Comparison of ENCODE assay signal across 8 mouse cellular contexts in the genomic region with DNA sequence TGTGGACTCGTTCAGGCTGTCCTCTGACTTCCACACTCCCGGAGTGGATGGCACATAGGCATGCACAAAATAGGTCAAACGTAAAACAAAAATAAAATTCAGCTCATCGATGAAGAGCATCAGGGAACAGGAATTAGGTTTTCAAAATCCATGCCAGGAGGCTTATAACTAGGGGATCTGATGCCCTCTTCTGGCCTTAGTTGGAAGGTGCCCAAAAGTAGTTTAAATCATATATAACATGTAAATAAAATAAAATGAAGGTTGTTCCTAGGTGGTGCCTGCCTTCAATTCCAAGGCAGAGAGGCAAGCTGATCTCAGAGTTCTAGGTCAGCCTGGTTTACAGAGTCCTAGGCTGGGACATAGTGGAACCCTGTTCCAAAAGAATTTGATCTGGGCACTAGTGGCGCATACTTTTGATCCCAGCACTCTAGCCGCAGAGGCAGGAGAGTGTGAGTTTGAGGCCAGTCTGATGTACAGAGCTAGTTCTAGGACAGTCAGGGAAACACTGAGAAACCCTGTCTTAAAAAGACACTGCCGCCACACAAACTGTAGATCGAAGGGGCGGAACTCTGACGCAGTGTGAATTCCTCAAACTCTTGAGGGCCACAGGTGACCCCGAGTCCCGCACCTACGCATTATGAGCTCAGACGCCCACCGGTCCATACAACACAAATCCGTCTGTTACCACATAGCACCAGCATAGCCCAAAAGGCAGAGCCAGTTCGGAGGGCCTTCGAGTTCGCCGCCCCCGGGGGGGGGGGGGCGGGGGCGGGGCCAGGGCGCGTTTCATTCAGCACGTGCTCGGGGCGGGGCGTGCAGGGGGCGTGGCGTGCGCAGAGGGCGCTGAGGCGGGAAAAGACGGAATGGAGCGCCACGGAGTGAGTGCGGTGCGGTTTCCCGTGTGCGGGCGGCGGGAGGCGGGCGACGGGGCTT. TPM values are rescaled to one million over a fixed set of nuclear protein-coding genes. Genes with fewer than 3 reads are reported as not detected.
DNase-seq lines count a peak whose midpoint lies in the region; ATAC-seq and TF ChIP-seq lines count a peak whose summit lies in the region.

Syce2 (plus strand) TSS at position 736 of the 933 bp plus-strand sequence.

- H3K4me2 ChIP-seq in intestine, embryonic 16.5 days (ENCODE audit: low read depth, low read length): peak within 1 kb of the TSS; percentile 99
- H3K4me2 ChIP-seq in limb, embryonic 13.5 days (replicated peaks): peak within 1 kb of the TSS; percentile 97
- H3K4me2 ChIP-seq in midbrain, embryonic 13.5 days (replicated peaks): peak within 1 kb of the TSS; percentile 69

- DNase-seq in left cerebral cortex, adult 18-20 months (ENCODE audit: low spot score in 2 of 2): peak; percentile 48 to 49
- no peak for DNase-seq in left cerebral cortex, adult 11 months (ENCODE audit: low spot score)
- DNase-seq in gastrocnemius, postnatal 4 days (ENCODE audit: low spot score in 2 of 2): peak; percentile 63 to 84
- DNase-seq in spleen, adult 2 months (ENCODE audit: low read depth in 1 of 2, low spot score in 2 of 2): peak; percentile 67 to 83

- H3K9me3 ChIP-seq in intestine, embryonic 16.5 days (ENCODE audit: control insufficient read depth, low read length): no peaks in the 10 kb centered on the region
- H3K9me3 ChIP-seq in limb, embryonic 13.5 days: no peaks in the 10 kb centered on the region
- no peaks in the 10 kb centered on the region for H3K9me3 ChIP-seq in midbrain, embryonic 13.5 days

- H3K36me3 ChIP-seq in intestine, embryonic 16.5 days (ENCODE audit: control insufficient read depth, insufficient read depth, low read length): no peaks in the 10 kb centered on the region; the same call in 1 of the 2 replicates
- H3K36me3 ChIP-seq in limb, embryonic 13.5 days: peaks cover 31% of the 10 kb centered on the region
- peaks cover 37% of the 10 kb centered on the region for H3K36me3 ChIP-seq in midbrain, embryonic 13.5 days
- H3K36me3 ChIP-seq in spleen, adult 2 months (ENCODE audit: control insufficient read depth, insufficient read depth, low read length): peaks cover 10% of the 10 kb centered on the region

- peak within 1 kb of the TSS; percentile 7; the same call in 1 of the 2 replicates for H3K4me3 ChIP-seq in cortical plate, adult 2 months (ENCODE audit: insufficient read depth, low read length)
- peak within 1 kb of the TSS; percentile 57 for H3K4me3 ChIP-seq in intestine, embryonic 16.5 days (ENCODE audit: low read length)
- H3K4me3 ChIP-seq in limb, embryonic 13.5 days: peak within 1 kb of the TSS; percentile 53
- H3K4me3 ChIP-seq in midbrain, embryonic 13.5 days (replicated peaks): peak within 1 kb of the TSS; percentile 42
- H3K4me3 ChIP-seq in spleen, adult 2 months (ENCODE audit: extremely low read depth, insufficient read depth, insufficient read length): peak within 1 kb of the TSS; percentile 66

- peak; percentile 72 for ATAC-seq in intestine, embryonic 16.5 days
- peak; percentile 79 for ATAC-seq in limb, embryonic 13.5 days (ENCODE audit: low FRiP score, low read depth)
- peak; percentile 55 for ATAC-seq in midbrain, embryonic 13.5 days

- no peak for TF ChIP-seq CTCF in cortical plate, adult 2 months (IDR thresholded peaks at IDR 0.05; ENCODE audit: extremely low read depth, insufficient read depth, low read length)
- no peak for TF ChIP-seq CTCF in spleen, adult 2 months (IDR thresholded peaks at IDR 0.05; ENCODE audit: extremely low read depth, insufficient read depth, insufficient read length, insufficient replicate concordance)

- no peaks in the 10 kb centered on the region for H3K4me1 ChIP-seq in cortical plate, adult 2 months (ENCODE audit: control insufficient read depth, insufficient read depth, low read length)
- peaks cover 16% of the 10 kb centered on the region for H3K4me1 ChIP-seq in intestine, embryonic 16.5 days (ENCODE audit: control insufficient read depth, insufficient read depth, low read length)
- H3K4me1 ChIP-seq in limb, embryonic 13.5 days: peaks cover 17% of the 10 kb centered on the region
- H3K4me1 ChIP-seq in midbrain, embryonic 13.5 days (replicated peaks): peaks cover 11% of the 10 kb centered on the region
- peaks cover 10% of the 10 kb centered on the region for H3K4me1 ChIP-seq in spleen, adult 2 months (ENCODE audit: control insufficient read depth, insufficient read depth, insufficient read length)

- 13% methylated on average over 46 of the region's 46 CpGs for WGBS in intestine, embryonic 16.5 days
- 13% methylated on average over 46 of the region's 46 CpGs for WGBS in limb, embryonic 13.5 days
- 17% methylated on average over 43 of the region's 46 CpGs for WGBS in midbrain, embryonic 13.5 days
- 4% methylated on average over 46 of the region's 46 CpGs for WGBS in spleen, adult 2 months

- TF ChIP-seq POLR2A in cortical plate, adult 2 months (IDR thresholded peaks at IDR 0.05; ENCODE audit: extremely low read depth, insufficient read depth, low read length): no peak
- TF ChIP-seq POLR2A in spleen, adult 2 months (IDR thresholded peaks at IDR 0.05; ENCODE audit: low read depth, low read length): no peak

- H3K27me3 ChIP-seq in intestine, embryonic 16.5 days (replicated peaks; ENCODE audit: control insufficient read depth, insufficient read depth, low read length): no peaks in the 10 kb centered on the region
- H3K27me3 ChIP-seq in limb, embryonic 13.5 days: no peaks in the 10 kb centered on the region
- H3K27me3 ChIP-seq in midbrain, embryonic 13.5 days: peaks cover 14% of the 10 kb centered on the region
- H3K27me3 ChIP-seq in spleen, adult 2 months (ENCODE audit: control insufficient read depth, insufficient read depth, low read length): no peaks in the 10 kb centered on the region

- H3K9ac ChIP-seq in intestine, embryonic 16.5 days (ENCODE audit: low read depth, low read length): peak within 1 kb of the TSS; percentile 69
- peak within 1 kb of the TSS; percentile 66 for H3K9ac ChIP-seq in limb, embryonic 13.5 days
- peak within 1 kb of the TSS; percentile 61 for H3K9ac ChIP-seq in midbrain, embryonic 13.5 days (replicated peaks)

- H3K27ac ChIP-seq in cortical plate, adult 2 months (ENCODE audit: insufficient read depth, low read length): no peak within 1 kb of the TSS
- H3K27ac ChIP-seq in intestine, embryonic 16.5 days (ENCODE audit: low read length): peak within 1 kb of the TSS; percentile 59; the same call in 1 of the 2 replicates
- no peak within 1 kb of the TSS for H3K27ac ChIP-seq in limb, embryonic 13.5 days
- no peak within 1 kb of the TSS for H3K27ac ChIP-seq in midbrain, embryonic 13.5 days
- H3K27ac ChIP-seq in spleen, adult 2 months (ENCODE audit: insufficient read depth, low read length): peak within 1 kb of the TSS; percentile 36

RNA-seq across cellular contexts. Expression of gene Syce2, which starts in this region (rescaled TPM):
- 1 to 10 TPM; 6.7 to 8.4 TPM for total RNA-seq in left cerebral cortex, adult 18-20 months (2021)
- 3.7 and 4.2 TPM in 2 replicates for polyA plus RNA-seq in cortical plate, adult 2 months (2012; rRNA removed)
- 10 to 100 TPM; 15.3 to 18.0 TPM for total RNA-seq in gastrocnemius, postnatal 4 days (2021)
- polyA plus RNA-seq in intestine, embryonic 16.5 days (2015; fragmentation: Nextera tagmentation; extraction: Ambion mirVana): 39.5 and 45.4 TPM in 2 replicates
- 82.7 and 92.5 TPM in 2 replicates for polyA plus RNA-seq in limb, embryonic 13.5 days (2015; fragmentation: Nextera tagmentation; extraction: Ambion mirVana)
- 23.6 and 24.8 TPM in 2 replicates for polyA plus RNA-seq in midbrain, embryonic 13.5 days (2015; fragmentation: Nextera tagmentation; extraction: Ambion mirVana)
- 1.8 and 2.0 TPM in 2 replicates for polyA plus RNA-seq in spleen, adult 2 months (2012; rRNA removed)

Comparison
In these comparisons a context has a peak if more than half of its experiments do, and no peak if none do; other contexts are left out.
1. H3K27ac ChIP-seq: peak in intestine, embryonic 16.5 days (single experiment) and spleen, adult 2 months (single experiment); none in cortical plate, adult 2 months (single experiment), limb, embryonic 13.5 days (single experiment) and midbrain, embryonic 13.5 days (single experiment).
2. H3K4me3 ChIP-seq: peak in every context shown above with its lines; median percentile 66 in spleen, adult 2 months; 57 in intestine, embryonic 16.5 days; 53 in limb, embryonic 13.5 days; 42 in midbrain, embryonic 13.5 days; 7 in cortical plate, adult 2 months.
3. Peak in every context shown above with its lines, with median percentiles within 50 percentile points of each other: ATAC-seq, H3K4me2 ChIP-seq and H3K9ac ChIP-seq.